Comparison of ENCODE assay signal across 12 mouse cellular contexts in the genomic region with DNA sequence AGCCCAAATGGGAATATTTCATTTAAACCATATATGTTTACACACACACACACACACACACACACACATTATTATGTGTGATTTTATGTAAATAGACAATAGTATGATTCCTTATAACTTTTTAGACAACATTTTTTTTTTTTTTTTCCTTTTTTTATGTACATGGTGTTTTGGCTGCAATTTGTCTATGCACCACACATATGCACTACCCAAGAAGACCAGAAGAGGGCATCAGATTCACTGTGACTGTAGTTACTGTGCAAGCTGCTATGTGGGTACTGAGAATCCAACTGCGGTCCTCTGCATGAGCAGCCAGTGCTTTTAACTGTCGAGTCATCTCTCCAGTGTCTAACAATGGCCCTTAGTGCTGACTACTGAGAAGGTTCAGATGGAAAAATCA. TPM values are rescaled to one million over a fixed set of nuclear protein-coding genes. Genes with fewer than 3 reads are reported as not detected.
DNase-seq lines count a peak whose midpoint lies in the region; ATAC-seq and TF ChIP-seq lines count a peak whose summit lies in the region.
"Had no signal": no experiment of that assay in that cellular context is flagged by ENCODE, and none has a peak within 500 bp of the region (broad histone marks: within the 10 kb centered on the region; RNA-seq: fewer than 3 reads in every experiment).

No protein-coding gene starts in this region.

- 86% methylated on average over 2 of the region's 2 CpGs for WGBS in liver, embryonic 14.5 days (ENCODE audit: insufficient replicate concordance)
- 93% methylated on average over 2 of the region's 2 CpGs for WGBS in liver, postnatal 0 days (ENCODE audit: insufficient replicate concordance)

- DNase-seq in CD4-positive, CD25-positive, alpha-beta regulatory T cell, adult 2 months (ENCODE audit: low read depth, low spot score), result peak; percentile 63
- no peak for DNase-seq in liver, embryonic 14.5 days (ENCODE audit: low read depth in 3 of 3, low spot score in 3 of 3)
- DNase-seq in liver, result no peak
- DNase-seq in NIH3T3 (ENCODE audit: low read depth), result peak; percentile 43
- DNase-seq in liver, postnatal 0 days, result no peak
- DNase-seq in adrenal gland, adult 8-10 months, result no peak
- DNase-seq: embryo, embryonic 11 days; layer of hippocampus, postnatal 36 days; right cerebral cortex, postnatal 25 days had no signal

- H3K36me3 ChIP-seq in liver, embryonic 14.5 days (replicated peaks; ENCODE audit: control insufficient read depth, insufficient read depth, low read depth), result no peaks in the 10 kb centered on the region
- H3K36me3 ChIP-seq in liver, postnatal 0 days (replicated peaks; ENCODE audit: insufficient read depth, low read length), result no peaks in the 10 kb centered on the region
- H3K36me3 ChIP-seq: midbrain, embryonic 13.5 days had no signal

- no peak overlapping the region for H3K9ac ChIP-seq in liver, embryonic 14.5 days (replicated peaks)
- H3K9ac ChIP-seq in liver, postnatal 0 days (replicated peaks), result no peak overlapping the region
- H3K9ac ChIP-seq: midbrain, embryonic 13.5 days had no signal

- no peak overlapping the region for H3K4me2 ChIP-seq in liver, embryonic 14.5 days (ENCODE audit: low read depth)
- H3K4me2 ChIP-seq in liver, postnatal 0 days (ENCODE audit: low read depth, low read length), result no peak overlapping the region
- H3K4me2 ChIP-seq: midbrain, embryonic 13.5 days had no signal

- no peak for TF ChIP-seq EP300 in liver, embryonic 14.5 days (IDR thresholded peaks at IDR 0.05; ENCODE audit: low read depth)
- TF ChIP-seq EP300 in liver, postnatal 0 days (IDR thresholded peaks at IDR 0.05; ENCODE audit: low read depth), result no peak

- ATAC-seq in CD4-positive, CD25-positive, alpha-beta regulatory T cell, adult 4 months, result no peak
- ATAC-seq in liver, embryonic 14.5 days (ENCODE audit: insufficient read depth), result no peak
- ATAC-seq in liver, postnatal 0 days, result no peak
- ATAC-seq in inflammation-experienced regulatory T-cells, adult 6 months, result no peak
- ATAC-seq: midbrain, embryonic 13.5 days had no signal

- H3K27ac ChIP-seq in liver, embryonic 14.5 days, result no peak overlapping the region
- H3K27ac ChIP-seq in liver, postnatal 0 days (ENCODE audit: low read depth), result no peak overlapping the region
- H3K27ac ChIP-seq: midbrain, embryonic 13.5 days had no signal

- H3K9me3 ChIP-seq in liver, embryonic 14.5 days (ENCODE audit: control insufficient read depth, low read length), result no peaks in the 10 kb centered on the region
- 0 out of 2 replicates have a peak, but pooled peaks cover 3% of the 10 kb centered on the region for H3K9me3 ChIP-seq in liver, postnatal 0 days (ENCODE audit: low read length)

- H3K4me1 ChIP-seq in liver, embryonic 14.5 days (replicated peaks; ENCODE audit: control insufficient read depth in 2 of 2, insufficient read depth in 2 of 2, low read length in 1 of 2), result peaks cover 18 to 23% of the 10 kb centered on the region in 2 experiments
- peaks cover 7% of the 10 kb centered on the region for H3K4me1 ChIP-seq in liver, postnatal 0 days (ENCODE audit: insufficient read depth)
- H3K4me1 ChIP-seq: midbrain, embryonic 13.5 days had no signal

- no peaks in the 10 kb centered on the region for H3K27me3 ChIP-seq in liver, embryonic 14.5 days (ENCODE audit: control insufficient read depth, insufficient read depth, low read length)
- no peaks in the 10 kb centered on the region for H3K27me3 ChIP-seq in liver, postnatal 0 days (ENCODE audit: insufficient read depth, low read length)
- H3K27me3 ChIP-seq: midbrain, embryonic 13.5 days had no signal

- H3K4me3 ChIP-seq in liver, embryonic 14.5 days (ENCODE audit: insufficient read depth in 1 of 2, low read depth in 2 of 2, low read length in 2 of 2), result no peak overlapping the region
- no peak overlapping the region for H3K4me3 ChIP-seq in liver, postnatal 0 days (ENCODE audit: low read depth, low read length)
- H3K4me3 ChIP-seq: midbrain, embryonic 13.5 days had no signal

- peak; percentile 58 for TF ChIP-seq CTCF in liver, embryonic 14.5 days (IDR thresholded peaks at IDR 0.05; ENCODE audit: low read depth)
- TF ChIP-seq CTCF in liver, postnatal 0 days (IDR thresholded peaks at IDR 0.05; ENCODE audit: low read depth), result peak; percentile 56

RNA-seq across cellular contexts. Expression of gene She, which starts 24.4 kb away (rescaled TPM):
- 10 to 100 TPM in 1 of 2 experiments, 1 to 10 TPM in 1; 8.9 to 12.5 TPM for polyA plus RNA-seq in CD4-positive, CD25-positive, alpha-beta regulatory T cell, adult 4 months (2017; shearing (Covaris generic))
- polyA plus RNA-seq in liver, embryonic 14.5 days (2012; rRNA removed), result 0.50 and 0.55 TPM in 2 replicates
- polyA plus RNA-seq in liver, embryonic 14.5 days (2014; fragmentation: Nextera tagmentation; extraction: Ambion mirVana), result 0.81 and 0.86 TPM in 2 replicates
- 0.92 and 1.00 TPM in 2 replicates for polyA plus RNA-seq in liver, postnatal 0 days (2015; fragmentation: Nextera tagmentation; extraction: Ambion mirVana)
- 10 to 100 TPM in 2 of 4 experiments, 1 to 10 TPM in 2; 5.6 to 11.6 (median 10.1) TPM for total RNA-seq in adrenal gland, adult 8-10 months (2022)
- 10 to 100 TPM in 1 of 3 experiments, 1 to 10 TPM in 2; 3.3 to 10.1 (median 9.1) TPM for polyA plus RNA-seq in inflammation-experienced regulatory T-cells, adult 6 months (2017; shearing (Covaris generic))

RNA-seq across cellular contexts. Expression of gene Ube2q1, which starts 33.3 kb away (rescaled TPM):
- polyA plus RNA-seq in CD4-positive, CD25-positive, alpha-beta regulatory T cell, adult 4 months (2017; shearing (Covaris generic)), result 10 to 100 TPM; 11.2 to 18.6 TPM
- 6.7 and 9.0 TPM in 2 replicates for polyA plus RNA-seq in liver, embryonic 14.5 days (2012; rRNA removed)
- 6.3 and 6.7 TPM in 2 replicates for polyA plus RNA-seq in liver, embryonic 14.5 days (2014; fragmentation: Nextera tagmentation; extraction: Ambion mirVana)
- polyA plus RNA-seq in liver, postnatal 0 days (2015; fragmentation: Nextera tagmentation; extraction: Ambion mirVana), result 4.9 and 5.7 TPM in 2 replicates
- 10 to 100 TPM; 65.6 to 74.6 (median 72.5) TPM for total RNA-seq in adrenal gland, adult 8-10 months (2022)
- polyA plus RNA-seq in inflammation-experienced regulatory T-cells, adult 6 months (2017; shearing (Covaris generic)), result 10 to 100 TPM; 12.9 to 18.9 (median 16.5) TPM

RNA-seq across cellular contexts. Expression of gene Chrnb2, which starts 42.3 kb away (rescaled TPM):
- polyA plus RNA-seq in CD4-positive, CD25-positive, alpha-beta regulatory T cell, adult 4 months (2017; shearing (Covaris generic)), result 1 to 10 TPM; 1.5 to 2.7 TPM
- polyA plus RNA-seq in liver, embryonic 14.5 days (2012; rRNA removed), result 0.12 and 0.15 TPM in 2 replicates
- 0.10 and 0.18 TPM in 2 replicates for polyA plus RNA-seq in liver, embryonic 14.5 days (2014; fragmentation: Nextera tagmentation; extraction: Ambion mirVana)
- 0.18 and 0.27 TPM in 2 replicates for polyA plus RNA-seq in liver, postnatal 0 days (2015; fragmentation: Nextera tagmentation; extraction: Ambion mirVana)
- total RNA-seq in adrenal gland, adult 8-10 months (2022), result 1 to 10 TPM; 4.9 to 7.5 (median 5.6) TPM
- polyA plus RNA-seq in inflammation-experienced regulatory T-cells, adult 6 months (2017; shearing (Covaris generic)), result 1 to 10 TPM; 1.2 to 2.4 (median 1.9) TPM

Comparison
In these comparisons a context has a peak if more than half of its experiments do, and no peak if none do; other contexts are left out.
1. DNase-seq: peak in CD4-positive, CD25-positive, alpha-beta regulatory T cell, adult 2 months (single experiment) and NIH3T3 (single experiment); none in liver, embryonic 14.5 days (0 of 3), liver (single experiment), liver, postnatal 0 days (single experiment) and adrenal gland, adult 8-10 months (single experiment).